Mouse (Mus musculus) right cerebral cortex, adult 18-20 months (tissue): ENCODE measurements around the gene Astn2.

Experiments
- DNase-seq: peaks from one replicate; pipeline ENCODE4 v3.0.0; 2022; ENCODE audit warnings: mixed read lengths

Astn2 gene

GRCm38 (mm10) chr4:65667030-65667610 lies 737.3 kb downstream of the Astn2 start:
- no peak for DNase-seq

- DNase-seq, result no peak
Measured at GRCm38 (mm10) chr4:65663176-65663575, 741.2 kb downstream of the Astn2 start.

GRCm38 (mm10) chr4:65654723-65655122 lies 749.7 kb downstream of the Astn2 start:
- peak; percentile 81 for DNase-seq

DNA sequence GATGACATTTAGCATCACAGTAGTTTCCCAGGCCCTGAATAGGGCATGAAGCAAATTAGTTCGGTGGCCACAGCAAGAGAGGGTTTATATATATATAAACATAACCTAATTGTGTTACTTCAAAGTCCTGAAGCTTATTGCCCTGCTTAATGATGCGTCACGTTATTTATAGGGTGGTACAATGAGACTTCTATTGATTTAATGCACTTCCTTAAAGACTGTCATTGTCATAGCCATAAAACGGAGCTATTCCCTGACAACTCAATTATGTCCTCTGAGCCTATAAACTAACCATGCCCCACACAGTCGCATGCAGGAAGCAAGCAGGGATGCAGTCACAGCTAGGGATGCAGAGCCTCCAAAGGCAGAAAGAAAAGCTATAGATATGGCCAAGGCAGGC lies 761.8 kb downstream of the Astn2 start:
- no peak for DNase-seq

DNA sequence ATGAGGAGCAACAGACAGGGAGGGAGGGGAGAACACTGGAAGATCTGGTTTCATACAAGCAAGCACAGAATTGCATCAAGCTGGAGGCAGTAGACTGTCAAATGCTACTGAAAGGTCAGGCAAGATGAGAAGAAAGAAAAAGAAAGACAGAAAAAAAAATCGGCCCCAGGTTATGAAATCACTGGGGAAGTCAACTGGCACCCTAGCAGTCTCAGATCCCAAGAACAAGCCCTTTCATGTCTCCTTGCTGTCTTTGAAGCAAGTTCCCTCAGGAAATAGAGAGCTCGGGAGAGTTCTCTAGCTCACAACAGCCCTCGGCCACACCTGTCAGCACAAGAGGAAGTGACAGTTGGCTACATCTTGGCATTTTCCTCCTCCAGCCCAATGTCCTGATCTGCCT lies 766.2 kb downstream of the Astn2 start:
- no peak for DNase-seq

- no peak for DNase-seq
Measured at GRCm38 (mm10) chr4:65620125-65620524, 784.3 kb downstream of the Astn2 start.

GRCm38 (mm10) chr4:65613135-65613534 lies 791.3 kb downstream of the Astn2 start:
- DNase-seq, result no peak

GRCm38 (mm10) chr4:65610896-65611295 lies 793.5 kb downstream of the Astn2 start:
- DNase-seq, result peak; percentile 11

- DNase-seq, result no peak
Measured at GRCm38 (mm10) chr4:65610329-65610728, 794.1 kb downstream of the Astn2 start.

- no peak for DNase-seq
Measured at GRCm38 (mm10) chr4:65608112-65608511, 796.3 kb downstream of the Astn2 start.

DNA sequence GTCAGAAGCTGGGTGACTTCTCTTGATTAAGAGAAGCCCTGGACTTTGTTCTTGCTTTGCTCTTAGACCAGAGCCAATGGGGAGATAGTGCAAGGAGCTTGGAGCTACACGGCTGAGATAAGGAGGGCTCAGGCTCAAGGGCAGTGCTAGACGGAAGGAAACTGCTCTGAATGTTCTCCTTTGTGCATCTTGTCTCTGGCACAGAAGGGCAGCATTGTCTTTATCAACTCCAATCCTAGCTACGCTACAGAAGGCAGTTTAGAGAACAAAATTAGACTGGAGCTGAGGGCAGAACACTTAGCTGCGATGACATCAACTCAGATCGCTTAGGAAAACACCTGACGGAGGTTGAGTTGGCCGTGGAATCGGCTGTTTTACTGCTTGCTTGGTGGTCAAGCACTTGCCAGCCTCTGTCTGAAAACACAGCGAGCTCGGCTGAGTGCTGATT lies 797.2 kb downstream of the Astn2 start:
- DNase-seq, result peak; percentile 10

DNA sequence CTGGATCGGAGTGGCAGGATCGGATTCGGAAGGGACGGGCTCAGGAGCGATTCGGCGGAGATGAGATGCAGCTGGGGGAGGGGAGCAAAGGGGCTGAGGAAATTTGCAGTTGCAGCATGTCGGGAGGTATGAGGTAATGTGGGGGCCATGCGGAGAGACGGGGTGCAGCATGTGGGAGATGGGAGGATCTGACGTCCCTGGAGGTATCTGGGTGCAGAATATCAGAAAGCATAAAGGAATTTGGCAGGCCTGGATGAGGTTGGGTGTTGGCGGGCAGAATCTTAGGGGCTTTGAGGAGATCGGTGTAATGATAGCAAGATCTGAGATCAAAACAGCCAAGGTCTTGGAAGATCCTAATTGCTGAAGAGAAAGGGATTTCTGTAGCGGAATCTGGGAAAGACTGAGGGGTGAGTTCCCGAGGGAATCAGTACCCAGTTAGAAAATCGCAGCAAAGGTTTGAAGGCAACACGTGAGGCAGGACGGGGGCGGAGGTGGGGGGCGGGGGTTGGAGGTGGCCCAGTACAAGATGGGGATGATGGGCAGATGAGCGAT lies 799.2 kb downstream of the Astn2 start:
- DNase-seq, result peak; percentile 39

DNA sequence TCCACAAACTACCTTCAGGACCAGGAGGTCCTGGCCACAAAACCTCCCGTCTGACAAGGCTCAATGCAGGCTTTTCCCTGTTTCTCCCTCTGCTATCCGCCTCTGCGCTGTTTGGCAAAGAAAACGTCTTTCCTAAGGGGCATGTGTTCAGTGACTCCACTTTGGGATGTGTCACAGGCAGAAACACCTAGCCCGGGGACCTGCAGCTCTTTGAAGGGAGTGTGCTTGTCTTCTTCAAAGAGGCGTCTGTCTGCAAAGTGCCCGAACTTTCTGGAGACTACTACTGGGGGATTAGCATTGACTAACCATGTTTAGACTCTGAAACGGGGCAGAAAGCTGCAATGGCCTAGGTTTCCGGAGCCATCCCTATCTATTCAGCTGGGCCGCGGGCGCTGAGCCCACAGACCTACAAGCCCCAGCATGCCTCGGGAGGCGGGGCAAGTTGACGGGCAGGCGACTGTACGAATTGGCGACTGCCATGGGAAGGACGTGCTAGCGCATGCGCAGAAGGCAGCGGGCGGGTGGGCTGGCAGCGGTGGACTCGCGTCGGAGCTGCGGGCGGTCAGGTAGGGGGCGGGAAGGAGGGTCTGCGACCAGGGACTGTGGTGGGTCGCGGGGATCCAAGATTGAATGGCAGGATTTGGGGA lies 799.8 kb downstream of the Astn2 start, which contains the start of gene Trim32:
Trim32 (plus strand) TSS at position 483 of the 647 bp plus-strand sequence.
- peak; percentile 98 for DNase-seq

DNA sequence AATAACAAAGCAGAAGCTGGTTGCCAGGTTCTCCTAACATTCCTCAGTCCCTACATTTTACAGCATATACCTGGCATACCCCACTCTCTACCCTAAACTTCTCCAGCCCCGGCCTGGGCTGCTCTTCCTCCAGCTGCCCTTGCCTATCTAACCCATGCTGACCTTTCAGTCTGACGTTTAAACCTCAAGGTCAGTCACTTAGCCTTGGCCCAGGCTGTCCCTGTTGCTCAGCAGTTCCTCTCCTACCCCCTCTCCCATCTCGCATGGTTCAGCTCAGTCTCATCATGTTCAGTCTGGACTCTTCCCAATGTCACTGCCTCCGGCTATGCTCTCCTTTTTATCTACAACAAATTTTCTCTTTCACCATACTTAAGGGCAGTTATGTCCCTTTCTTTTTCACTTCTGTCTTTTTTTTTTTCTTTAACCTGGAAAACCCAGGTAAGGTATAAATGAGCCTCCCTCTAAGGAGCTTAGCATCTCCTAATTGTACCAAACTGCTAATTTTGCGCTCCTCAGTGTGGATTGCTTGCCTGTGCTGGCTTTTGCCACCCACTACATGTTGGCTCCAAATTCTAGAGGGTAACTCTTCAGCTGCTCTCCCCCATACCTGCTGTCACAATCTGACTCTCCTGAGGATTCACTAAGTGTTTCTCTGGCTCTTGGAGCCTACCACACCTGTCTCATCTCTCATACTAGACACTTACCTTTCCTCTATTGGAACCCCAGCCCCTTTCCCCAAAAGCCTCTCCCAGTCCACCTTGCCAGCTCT lies 809.6 kb downstream of the Astn2 start:
- DNase-seq, result no peak

- DNase-seq, result peak; percentile 44
Measured at GRCm38 (mm10) chr4:65589780-65590179, 814.6 kb downstream of the Astn2 start.

DNA sequence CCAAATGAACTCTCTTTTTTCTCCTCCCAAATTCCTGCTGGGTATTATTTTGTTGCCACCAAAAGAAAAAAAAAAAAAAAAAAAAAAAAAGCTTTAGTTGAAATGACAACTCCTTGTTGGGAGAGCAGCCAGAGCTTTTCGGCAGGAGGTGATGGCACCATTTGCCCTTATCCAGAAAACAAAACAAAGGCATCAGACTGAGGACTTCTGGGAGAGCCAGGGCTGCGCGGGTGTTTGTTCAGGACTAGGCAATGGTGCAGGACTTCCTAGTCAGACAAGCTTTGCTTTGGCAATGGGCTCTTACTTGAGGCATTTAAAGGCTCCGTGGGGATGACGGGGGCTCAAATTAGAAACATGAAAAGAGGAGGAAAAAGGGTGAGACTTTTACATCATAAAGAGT lies 817.5 kb downstream of the Astn2 start:
- no peak for DNase-seq

- no peak for DNase-seq
Measured at GRCm38 (mm10) chr4:65580254-65580653, 824.2 kb downstream of the Astn2 start.

DNA sequence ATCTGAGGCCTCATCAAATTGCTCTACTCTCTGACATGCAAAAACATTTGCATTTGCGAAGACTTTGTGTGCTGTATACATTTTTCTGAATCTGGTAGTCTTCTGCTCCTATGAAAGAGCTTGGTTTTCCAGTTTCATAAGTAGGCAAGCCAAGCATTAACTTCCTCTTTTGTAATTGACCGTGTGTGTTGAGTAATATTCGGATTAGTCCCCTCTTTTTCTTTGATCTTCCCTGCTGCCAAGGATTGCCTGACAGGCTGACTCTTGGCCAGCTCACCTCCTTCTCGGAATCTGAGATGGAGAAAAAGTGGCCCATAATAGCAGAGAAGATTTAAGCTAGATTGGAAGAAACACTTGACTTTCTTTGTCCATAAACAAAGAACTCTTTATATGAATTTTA lies 838.9 kb downstream of the Astn2 start:
- DNase-seq, result no peak

GRCm38 (mm10) chr4:65548561-65548960 lies 855.9 kb downstream of the Astn2 start:
- no peak for DNase-seq

GRCm38 (mm10) chr4:65545582-65545981 lies 858.8 kb downstream of the Astn2 start:
- DNase-seq, result no peak

DNA sequence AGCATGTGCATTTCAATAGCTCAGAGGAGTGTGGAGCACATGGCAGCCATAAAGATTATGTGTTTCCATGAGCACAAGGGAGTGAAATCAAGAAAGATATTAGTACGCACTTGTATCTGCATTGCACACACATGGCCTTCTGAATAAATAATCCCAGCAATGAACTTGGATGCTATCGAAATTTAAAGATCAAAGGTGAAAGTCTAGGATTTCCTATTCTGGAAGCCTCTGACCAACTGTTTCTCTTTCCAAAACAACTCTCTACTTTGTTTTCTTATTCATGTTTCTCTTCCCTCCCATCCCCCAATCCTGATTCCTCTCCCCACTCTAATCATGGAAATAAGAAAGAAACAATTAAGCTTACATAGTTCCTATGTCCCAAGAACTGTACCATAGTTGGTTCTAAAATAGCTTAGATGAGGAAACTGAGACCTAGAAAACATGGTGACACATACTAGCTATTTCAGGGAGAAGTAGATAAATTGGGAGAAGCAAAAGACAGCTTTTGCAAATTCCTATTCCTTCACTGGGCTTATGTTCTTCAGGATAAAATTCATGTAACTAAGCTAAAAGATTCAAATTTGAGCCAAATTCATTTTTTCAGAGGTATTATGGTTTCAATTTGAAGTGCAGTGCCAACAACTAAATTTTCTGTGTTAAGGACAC lies 872.2 kb downstream of the Astn2 start:
- DNase-seq, result no peak

DNA sequence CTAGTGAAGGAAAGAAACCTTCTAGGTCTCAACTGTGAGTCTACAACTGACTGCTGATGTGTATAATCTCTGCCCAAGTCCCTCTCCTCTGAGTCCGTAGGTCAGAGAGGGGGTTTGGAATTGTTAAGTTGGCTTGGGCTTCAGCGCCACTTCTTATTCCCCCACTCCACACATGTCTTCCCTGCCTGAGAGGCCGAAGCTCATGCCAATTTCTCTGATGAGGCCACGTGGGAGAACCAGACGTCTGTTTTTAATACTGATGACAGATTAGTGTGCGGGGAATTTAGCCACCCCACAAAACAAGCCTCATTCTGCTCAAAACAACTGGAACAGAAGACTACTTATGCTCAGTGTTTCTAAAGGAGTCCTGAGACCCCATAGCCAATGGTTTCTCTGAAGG lies 872.8 kb downstream of the Astn2 start:
- no peak for DNase-seq

DNA sequence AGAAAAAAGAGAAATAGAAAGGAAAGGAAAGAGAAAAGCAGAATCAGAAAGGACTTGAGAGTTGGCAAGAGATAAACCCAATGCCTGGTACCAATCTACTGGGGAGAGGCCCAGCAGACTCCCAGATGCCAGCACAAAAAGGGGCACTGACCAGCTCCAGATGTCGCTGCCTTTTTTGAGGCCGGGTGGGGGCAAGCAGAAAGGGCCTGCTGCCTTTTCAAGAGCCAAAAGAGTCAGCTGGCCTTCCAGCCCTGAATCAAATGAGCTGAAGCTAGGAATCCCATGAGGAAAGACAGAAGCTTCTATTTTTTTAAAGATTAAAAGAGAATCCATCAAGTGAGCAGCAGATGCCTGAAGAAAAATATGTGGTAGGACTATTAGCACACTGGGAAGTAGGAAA lies 873.5 kb downstream of the Astn2 start:
- no peak for DNase-seq
